Mouse (Mus musculus): ENCODE data around the gene Prl8a9. TPM values are rescaled to one million over a fixed set of nuclear protein-coding genes. Genes with fewer than 3 reads are reported as not detected.

Gene Prl8a9
- not detected in 2 replicates for polyA plus RNA-seq (2015; fragmentation: Nextera tagmentation; extraction: Ambion mirVana)

- Histone ChIP-seq H3K4me3 (no peak within 1 kb of the TSS), H3K4me2 (no peak within 1 kb of the TSS), H3K9me3 (replicated peaks) (no peaks in the 10 kb centered on the region), H3K4me1 (no peaks in the 10 kb centered on the region), H3K9ac (no peak within 1 kb of the TSS), H3K27ac (no peak within 1 kb of the TSS), H3K27me3 (no peaks in the 10 kb centered on the region), H3K36me3 (ENCODE audit: poor library complexity, severe bottlenecking) (no peaks in the 10 kb centered on the region)
- 85% methylated on average over 2 of the region's 2 CpGs for WGBS
- no peak for ATAC-seq
Measured at GRCm38 (mm10) chr13:27564506-27564905, at the start of gene Prl8a9. Prl8a9 (minus strand) TSS chr13:27564606.

DNA sequence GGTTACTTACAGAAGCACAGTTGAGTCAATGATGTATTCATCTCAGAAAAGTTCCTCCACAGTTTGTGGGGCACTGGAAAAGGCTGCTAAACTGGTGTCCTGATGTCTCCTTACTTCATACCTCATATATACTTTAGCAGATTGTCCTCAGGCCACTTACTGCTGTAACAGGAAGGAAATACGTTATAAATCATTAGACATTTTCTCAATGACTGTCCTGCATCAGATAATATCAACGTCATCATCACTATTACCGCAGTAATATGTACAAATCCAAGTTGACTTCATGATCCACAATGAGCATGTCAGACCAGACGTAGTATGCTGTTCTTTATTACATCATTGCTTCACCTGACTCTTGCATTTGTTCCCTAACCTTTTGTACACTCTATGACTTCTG, 46.1 kb upstream of the Prl8a9 start, which contains the start of gene Prl7b1:
Gene Prl7b1, minus strand, starts transcription at position 101 of the 400 bp plus-strand sequence.
- Histone ChIP-seq H3K4me3 (no peak within 1 kb of the TSS), H3K27me3 (no peaks in the 10 kb centered on the region), H3K27ac (no peak within 1 kb of the TSS), H3K9ac (no peak within 1 kb of the TSS), H3K36me3 (ENCODE audit: poor library complexity, severe bottlenecking) (no peaks in the 10 kb centered on the region), H3K4me2 (no peak within 1 kb of the TSS), H3K9me3 (replicated peaks) (no peaks in the 10 kb centered on the region), H3K4me1 (no peaks in the 10 kb centered on the region)
- 78% methylated on average over 4 of the region's 4 CpGs for WGBS
- no peak for ATAC-seq

- no peaks in the 10 kb centered on the region for H3K27me3 ChIP-seq
- no peaks in the 10 kb centered on the region for H3K4me1 ChIP-seq
- ATAC-seq: no peak
- no peak within 1 kb of the TSS for H3K27ac ChIP-seq
- WGBS: 89% methylated on average over 2 of the region's 2 CpGs
- no peak within 1 kb of the TSS for H3K9ac ChIP-seq
- no peaks in the 10 kb centered on the region for H3K36me3 ChIP-seq (ENCODE audit: poor library complexity, severe bottlenecking)
- no peak within 1 kb of the TSS for H3K4me2 ChIP-seq
- H3K9me3 ChIP-seq (replicated peaks): no peaks in the 10 kb centered on the region
- H3K4me3 ChIP-seq: no peak within 1 kb of the TSS
Measured at GRCm38 (mm10) chr13:27582071-27582470, 17.7 kb upstream of the Prl8a9 start, which contains the start of gene Prl8a1. Prl8a1 (minus strand) TSS chr13:27582171.

GRCm38 (mm10) chr13:27553336-27553735, 11.1 kb downstream of the Prl8a9 start:
- no peak overlapping the region for H3K4me3 ChIP-seq
- H3K9ac ChIP-seq: no peak overlapping the region
- no peaks in the 10 kb centered on the region for H3K4me1 ChIP-seq
- H3K27me3 ChIP-seq: no peaks in the 10 kb centered on the region
- no peak overlapping the region for H3K27ac ChIP-seq
- no peaks in the 10 kb centered on the region for H3K36me3 ChIP-seq (ENCODE audit: poor library complexity, severe bottlenecking)
- H3K4me2 ChIP-seq: no peak overlapping the region
- no peaks in the 10 kb centered on the region for H3K9me3 ChIP-seq (replicated peaks)
- no peak for ATAC-seq

GRCm38 (mm10) chr13:27523156-27523555, 41.2 kb downstream of the Prl8a9 start:
- Histone ChIP-seq H3K9me3 (replicated peaks) (no peaks in the 10 kb centered on the region), H3K4me1 (no peaks in the 10 kb centered on the region), H3K27me3 (no peaks in the 10 kb centered on the region), H3K4me3 (no peak overlapping the region), H3K27ac (no peak overlapping the region), H3K4me2 (no peak overlapping the region), H3K9ac (no peak overlapping the region), H3K36me3 (ENCODE audit: poor library complexity, severe bottlenecking) (no peaks in the 10 kb centered on the region)
- WGBS: 90% methylated on average over 4 of the region's 4 CpGs
- no peak for ATAC-seq

GRCm38 (mm10) chr13:27513117-27513516, 51.3 kb downstream of the Prl8a9 start, which contains the start of gene Prl8a8:
Prl8a8 (minus strand) TSS chr13:27513217.
- Histone ChIP-seq H3K4me2 (no peak within 1 kb of the TSS), H3K27ac (no peak within 1 kb of the TSS), H3K9ac (no peak within 1 kb of the TSS), H3K36me3 (ENCODE audit: poor library complexity, severe bottlenecking) (no peaks in the 10 kb centered on the region), H3K27me3 (no peaks in the 10 kb centered on the region), H3K4me1 (no peaks in the 10 kb centered on the region), H3K4me3 (no peak within 1 kb of the TSS), H3K9me3 (replicated peaks) (no peaks in the 10 kb centered on the region)
- 93% methylated on average over 4 of the region's 4 CpGs for WGBS
- ATAC-seq: no peak

Other genes with a start within 250 kb of the Prl8a9 start
- not detected in 2 replicates for gene Prl8a2, start 218.9 kb downstream of the Prl8a9 start, polyA plus RNA-seq (2015; fragmentation: Nextera tagmentation; extraction: Ambion mirVana)
- not detected in 2 replicates for gene Prl2b1, start 173.8 kb downstream of the Prl8a9 start, polyA plus RNA-seq (2015; fragmentation: Nextera tagmentation; extraction: Ambion mirVana)
- gene Prl8a6, start 125.9 kb downstream of the Prl8a9 start, polyA plus RNA-seq (2015; fragmentation: Nextera tagmentation; extraction: Ambion mirVana): not detected in 2 replicates
- not detected in 2 replicates for gene Prl8a8, start 51.4 kb downstream of the Prl8a9 start, polyA plus RNA-seq (2015; fragmentation: Nextera tagmentation; extraction: Ambion mirVana)
- not detected in 2 replicates for gene Prl8a1, start 17.6 kb upstream of the Prl8a9 start, polyA plus RNA-seq (2015; fragmentation: Nextera tagmentation; extraction: Ambion mirVana)
- gene Prl7b1, start 46.0 kb upstream of the Prl8a9 start, polyA plus RNA-seq (2015; fragmentation: Nextera tagmentation; extraction: Ambion mirVana): not detected in 2 replicates
- not detected in 2 replicates for gene Prl7a1, start 77.9 kb upstream of the Prl8a9 start, polyA plus RNA-seq (2015; fragmentation: Nextera tagmentation; extraction: Ambion mirVana)
- not detected in 2 replicates for gene Prl7a2, start 103.4 kb upstream of the Prl8a9 start, polyA plus RNA-seq (2015; fragmentation: Nextera tagmentation; extraction: Ambion mirVana)
- gene Prl7d1, start 152.1 kb upstream of the Prl8a9 start, polyA plus RNA-seq (2015; fragmentation: Nextera tagmentation; extraction: Ambion mirVana): not detected in 2 replicates
- gene Prl7c1, start 216.2 kb upstream of the Prl8a9 start, polyA plus RNA-seq (2015; fragmentation: Nextera tagmentation; extraction: Ambion mirVana): not detected in 2 replicates
- not detected in 2 replicates for gene Prl2a1, start 237.0 kb upstream of the Prl8a9 start, polyA plus RNA-seq (2015; fragmentation: Nextera tagmentation; extraction: Ambion mirVana)

Data from forebrain, embryonic 13.5 days (tissue).